1 mouse cellular context compared by ENCODE assay signal in the genomic region with DNA sequence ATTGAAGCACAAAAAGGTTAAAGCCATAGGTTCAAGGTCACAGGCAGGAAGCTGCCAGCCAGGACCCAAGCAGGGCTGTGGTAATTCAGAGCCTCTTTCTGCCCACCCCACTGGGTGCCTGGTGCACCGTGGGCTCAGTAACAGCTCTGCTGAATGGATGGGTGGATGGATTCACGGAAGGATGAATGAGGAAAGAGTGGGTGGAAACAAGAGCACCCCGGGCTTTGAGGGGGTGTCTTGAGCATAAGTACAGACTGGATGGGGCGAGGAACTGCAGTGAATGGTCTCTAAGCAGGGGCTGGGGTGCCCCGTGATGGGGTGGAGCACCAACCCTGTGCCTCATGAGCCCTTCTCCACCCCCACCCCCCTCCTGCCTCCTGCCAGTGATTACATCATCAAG.
TF ChIP-seq lines count a peak whose summit lies in the region.

No protein-coding gene starts in this region.

TF ChIP-seq in MEL, 35 proteins besides CTCF, POLR2A, EP300 and RAD21:
- TF ChIP-seq ZNF384 (IDR thresholded peaks at IDR 0.05; ENCODE audit: low read depth, low read length) (no peak), ZKSCAN1 (IDR thresholded peaks at IDR 0.05; ENCODE audit: low read depth, low read length) (no peak)
TF ChIP-seq in MEL: peak in this region for 0.
